Mouse (Mus musculus) urinary bladder, postnatal 10 days (tissue): ENCODE data around the gene Rin3.

ENCODE experiments used
- DNase-seq: peaks from one replicate; pipeline ENCODE4 v3.0.0; 2022; ENCODE audit warnings: low spot score

Rin3 gene

DNA sequence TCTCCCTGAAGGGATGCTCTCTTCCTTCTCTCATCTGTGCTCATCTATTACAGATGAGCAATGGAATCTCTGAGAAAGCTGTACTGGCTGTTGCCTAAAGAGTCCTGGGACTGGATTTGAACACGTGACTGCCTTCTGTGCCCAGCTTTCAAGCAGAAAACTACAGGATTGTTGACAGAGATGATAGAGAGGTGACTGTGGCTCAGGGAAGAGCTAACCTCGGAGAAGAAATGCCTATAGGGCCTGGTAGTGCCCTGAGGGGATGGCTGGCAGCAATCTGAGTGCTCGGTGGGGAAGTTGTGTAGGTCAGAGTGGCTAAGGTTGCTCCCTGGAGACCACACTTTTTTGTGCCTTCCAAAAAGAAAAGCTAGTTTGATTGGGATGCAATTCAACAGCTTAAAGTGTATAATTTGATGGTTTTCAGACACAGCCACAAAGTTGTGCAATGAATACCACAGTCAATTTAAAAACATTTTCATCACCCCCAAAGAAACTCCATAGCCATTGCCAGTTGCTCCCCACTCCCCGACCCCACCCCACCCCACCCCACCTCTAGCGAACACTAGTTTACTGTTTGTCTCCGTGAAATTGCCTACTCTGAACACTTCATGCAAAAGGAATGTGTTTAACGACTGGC is 1.9 kb upstream of the Rin3 start:
- DNase-seq, result no peak

- DNase-seq, result no peak
Observed at GRCm38 (mm10) chr12:102282126-102282525, 722 bp upstream of the Rin3 start.

- no peak for DNase-seq
Observed at GRCm38 (mm10) chr12:102283483-102284266, 827 bp downstream of the Rin3 start.

- DNase-seq, result no peak
Observed at GRCm38 (mm10) chr12:102284267-102284610, 1.4 kb downstream of the Rin3 start.

- no peak for DNase-seq
Observed at GRCm38 (mm10) chr12:102284618-102285159, 1.8 kb downstream of the Rin3 start.

- DNase-seq, result no peak
Observed at GRCm38 (mm10) chr12:102285318-102285717, 2.5 kb downstream of the Rin3 start.

DNA sequence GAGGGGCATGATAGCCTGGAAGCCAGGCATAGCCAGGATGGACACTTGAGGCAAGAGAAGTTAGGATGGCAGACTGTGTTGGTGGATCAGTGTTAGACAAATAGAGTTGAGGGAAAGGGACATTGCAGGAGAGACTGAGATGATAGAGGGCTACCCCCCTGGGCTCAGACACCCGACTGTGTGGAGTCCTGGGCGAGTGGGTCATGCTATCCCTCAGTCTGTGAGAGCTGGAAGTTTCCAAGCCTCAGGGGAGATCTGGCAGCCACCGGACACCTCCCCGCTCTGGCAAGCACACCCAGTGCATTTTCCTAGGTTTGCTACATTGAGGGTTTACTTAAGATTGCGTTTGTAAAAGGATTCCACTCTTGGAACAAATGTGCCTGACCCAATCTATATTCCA is 2.9 kb downstream of the Rin3 start:
- no peak for DNase-seq

DNA sequence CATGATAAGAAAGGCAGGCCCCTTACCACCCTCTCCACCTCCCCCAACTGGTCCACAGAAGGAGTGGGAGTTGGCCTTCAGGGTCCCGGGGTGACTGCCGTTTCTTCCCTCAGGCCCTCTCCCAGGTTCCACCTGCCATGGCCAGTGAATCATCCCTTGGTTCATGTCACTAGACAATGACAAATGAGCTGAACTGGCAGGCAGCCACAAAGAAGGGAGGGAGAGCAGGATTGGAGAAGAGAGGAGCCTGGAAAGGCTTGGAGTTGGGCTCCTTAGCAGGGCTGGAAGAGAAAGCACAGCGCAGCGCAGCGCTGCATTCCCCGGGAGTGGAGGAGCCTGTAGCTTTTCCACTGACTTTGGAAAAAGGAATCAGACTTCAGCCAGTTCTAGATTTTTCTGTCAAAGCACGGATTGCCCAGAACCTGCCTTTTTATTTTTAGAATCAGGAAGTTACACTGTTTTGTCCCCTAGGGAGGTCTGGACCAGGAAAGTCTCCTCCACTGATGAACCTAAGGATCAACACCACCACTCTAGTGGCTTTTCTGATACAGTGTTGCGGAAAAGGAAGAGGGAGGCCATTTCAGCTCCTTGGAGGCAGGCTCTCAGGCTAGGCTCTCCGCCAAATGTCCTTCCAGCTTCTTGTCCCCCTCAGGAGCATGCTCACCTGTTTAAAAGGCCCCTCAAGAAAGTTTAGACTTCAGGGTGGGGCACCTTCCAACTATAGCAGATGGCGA is 4.0 kb downstream of the Rin3 start:
- no peak for DNase-seq

DNA sequence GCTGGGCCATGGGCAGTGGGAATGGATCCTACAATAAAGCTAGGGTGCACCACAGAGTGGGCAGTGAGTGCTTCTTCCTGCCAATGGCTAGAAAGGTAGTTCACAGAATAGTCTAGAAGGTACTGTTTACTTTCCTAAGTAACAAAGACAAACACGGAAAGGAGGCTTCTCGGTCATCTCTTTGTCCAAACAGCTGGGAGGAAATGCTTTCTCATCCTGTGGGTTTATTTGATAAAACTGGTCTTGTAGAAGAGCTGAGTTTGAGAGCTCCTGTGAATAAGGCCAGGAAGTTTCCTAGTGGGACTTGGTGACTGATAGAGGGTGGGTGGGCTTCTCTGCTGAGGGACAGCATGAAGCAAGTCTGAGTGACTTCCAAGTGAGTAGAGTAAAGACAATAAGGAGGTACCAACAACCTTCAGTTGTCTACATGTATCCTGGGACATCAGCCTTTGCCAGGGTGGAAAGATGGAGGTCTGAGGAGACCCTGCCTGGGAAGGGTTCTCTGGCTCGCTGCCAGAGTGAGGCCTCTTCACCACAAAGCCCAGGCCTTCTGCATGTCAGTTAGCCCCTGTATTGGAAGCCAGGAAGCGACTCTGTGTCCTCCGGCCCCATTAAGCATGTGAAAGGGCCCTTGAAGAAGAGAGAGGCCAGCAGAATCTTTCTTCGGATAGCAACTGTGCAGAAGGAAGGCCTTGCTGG is 5.2 kb downstream of the Rin3 start:
- no peak for DNase-seq

GRCm38 (mm10) chr12:102288846-102289245 is 6.0 kb downstream of the Rin3 start:
- DNase-seq, result no peak

- DNase-seq, result no peak
Observed at GRCm38 (mm10) chr12:102289568-102289967, 6.7 kb downstream of the Rin3 start.

GRCm38 (mm10) chr12:102290662-102291061 is 7.8 kb downstream of the Rin3 start:
- DNase-seq, result no peak

GRCm38 (mm10) chr12:102291686-102292085 is 8.8 kb downstream of the Rin3 start:
- DNase-seq, result no peak

GRCm38 (mm10) chr12:102292501-102293215 is 9.8 kb downstream of the Rin3 start:
- DNase-seq, result no peak

DNA sequence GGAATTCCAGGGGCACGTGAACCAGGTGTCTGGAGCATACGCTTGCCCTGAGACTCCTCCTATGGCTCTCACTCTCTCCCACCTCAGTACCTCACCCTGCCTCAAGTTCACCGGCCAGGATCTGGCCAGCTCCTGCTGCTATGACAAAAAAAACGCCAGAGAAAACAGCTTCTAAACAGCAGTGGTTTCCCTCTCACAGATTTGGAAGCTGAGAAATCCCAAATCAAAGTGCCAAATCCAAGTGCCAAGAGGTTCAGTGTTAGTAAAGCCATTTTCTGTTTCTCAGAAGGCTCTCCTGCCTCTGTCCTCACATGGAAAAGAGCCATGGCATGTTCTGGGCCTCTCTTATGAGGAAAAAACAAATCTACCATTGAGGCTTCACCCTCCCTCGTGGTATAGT is 11.8 kb downstream of the Rin3 start:
- DNase-seq, result no peak

GRCm38 (mm10) chr12:102295230-102295629 is 12.4 kb downstream of the Rin3 start:
- DNase-seq, result no peak

DNA sequence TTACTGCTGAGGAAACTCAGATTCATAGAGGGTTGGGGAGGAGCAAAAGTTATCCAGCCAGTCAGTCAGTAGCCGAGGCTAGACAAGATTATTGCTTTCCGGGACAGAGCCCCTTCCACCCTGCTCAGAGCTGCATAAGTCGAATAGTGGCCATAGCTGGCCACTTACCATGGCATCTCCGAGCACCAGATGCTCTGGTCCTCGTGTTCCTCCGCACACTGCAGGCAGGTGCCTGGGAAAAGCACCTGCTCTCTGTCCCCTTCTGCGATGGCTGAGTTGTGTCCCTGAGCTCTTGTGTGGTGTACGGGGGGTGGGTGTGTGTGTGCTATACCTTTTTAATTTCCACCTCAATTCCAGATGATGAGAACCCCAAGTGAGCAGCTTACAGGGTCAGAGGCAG is 12.8 kb downstream of the Rin3 start:
- no peak for DNase-seq

GRCm38 (mm10) chr12:102296361-102296760 is 13.5 kb downstream of the Rin3 start:
- no peak for DNase-seq

GRCm38 (mm10) chr12:102296967-102297366 is 14.1 kb downstream of the Rin3 start:
- no peak for DNase-seq

DNA sequence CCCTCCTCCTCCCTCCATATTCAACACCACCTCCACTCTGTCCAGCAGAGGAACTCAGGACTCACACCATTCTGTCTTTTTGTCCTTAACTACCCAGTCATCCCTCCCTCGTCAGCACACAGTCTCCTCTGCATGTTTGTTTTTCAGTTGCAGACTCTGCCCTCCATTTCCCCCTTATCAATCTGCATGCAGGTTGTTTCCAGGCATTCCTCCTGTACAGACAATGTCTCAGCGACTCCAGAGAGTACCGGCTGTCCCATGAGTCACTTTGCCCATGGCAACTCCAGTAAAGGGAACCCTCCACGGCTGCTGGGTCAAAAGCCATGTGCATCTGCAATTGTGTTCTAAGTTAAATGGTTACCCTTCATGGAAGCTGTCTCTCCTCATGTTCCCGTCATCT is 16.4 kb downstream of the Rin3 start:
- no peak for DNase-seq

DNA sequence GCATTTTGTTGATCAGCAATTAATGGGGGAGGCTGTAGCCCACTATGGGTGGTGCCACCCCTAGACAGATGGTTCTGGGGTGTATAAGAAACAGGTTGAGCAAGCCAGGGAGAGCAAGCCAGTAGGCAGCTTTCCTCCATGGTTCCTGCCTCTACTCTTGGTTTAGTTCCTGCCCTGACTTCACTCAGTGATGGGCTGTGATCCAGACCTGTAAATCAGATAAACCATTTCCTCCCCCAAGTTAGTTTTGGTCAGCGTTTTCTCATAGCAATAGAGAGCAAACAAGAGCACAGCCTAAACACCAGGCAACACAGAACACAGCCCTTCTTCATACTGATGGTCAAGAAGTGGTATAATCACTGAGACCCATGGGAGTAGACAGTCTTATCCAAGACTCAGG is 18.7 kb downstream of the Rin3 start:
- DNase-seq, result no peak

GRCm38 (mm10) chr12:102302322-102302721 is 19.5 kb downstream of the Rin3 start:
- DNase-seq, result no peak
